Mouse (Mus musculus) embryonic facial prominence, embryonic 14.5 days (tissue): ENCODE data around the gene Letm1. TPM values are rescaled to one million over a fixed set of nuclear protein-coding genes. Genes with fewer than 3 reads are reported as not detected.

ENCODE experiments used
- ATAC-seq: fragments of 200-750 bp; cut with Nextera tagmentation; 2 replicates; pipeline ENCODE4 v1.8.0; 2017; ENCODE audit warnings: low read depth, moderate number of reproducible peaks, moderate TSS enrichment
- DNase-seq: peaks from one replicate; pipeline ENCODE4 v3.0.0-alpha.2; 2015; ENCODE audit warnings: low spot score
- H3K27ac ChIP-seq: fragments of 300-500 bp; sonication (generic); replicated peaks from 2 replicates; pipeline ENCODE4 v1.5.1; 2014; ENCODE audit warnings: low read depth, mild to moderate bottlenecking, low read length, moderate library complexity
- H3K27me3 ChIP-seq: fragments of 300-500 bp; sonication (generic); replicated peaks from 2 replicates; pipeline ENCODE4 v1.6.1; 2014; ENCODE audit warnings: low read length; ENCODE audit not compliant: control insufficient read depth, insufficient read depth
- H3K36me3 ChIP-seq: fragments of 300-500 bp; sonication (generic); 2 replicates; pipeline ENCODE4 v1.6.1; 2014; ENCODE audit warnings: low read length, mixed read lengths; ENCODE audit not compliant: control insufficient read depth, insufficient read depth
- H3K4me1 ChIP-seq: fragments of 300-500 bp; sonication (generic); 2 replicates; pipeline ENCODE4 v1.6.1; 2014; ENCODE audit warnings: antibody characterized with exemption, low read length; ENCODE audit not compliant: control insufficient read depth, insufficient read depth
- H3K4me2 ChIP-seq: fragments of 300-500 bp; sonication (generic); 2 replicates; pipeline ENCODE4 v1.6.1; 2014; ENCODE audit warnings: low read depth, mild to moderate bottlenecking, low read length, moderate library complexity, mixed read lengths
- H3K4me3 ChIP-seq: fragments of 300-500 bp; sonication (generic); 2 replicates; pipeline ENCODE4 v1.5.1; 2014; ENCODE audit warnings: low read depth, mild to moderate bottlenecking, low read length
- H3K9ac ChIP-seq: fragments of 300-500 bp; sonication (generic); 2 replicates; pipeline ENCODE4 v1.6.1; 2014; ENCODE audit warnings: low read depth, mild to moderate bottlenecking, low read length, moderate library complexity, mixed read lengths
- H3K9me3 ChIP-seq: fragments of 300-500 bp; sonication (generic); 2 replicates; pipeline ENCODE4 v1.6.1; 2016; ENCODE audit warnings: low read length; ENCODE audit not compliant: control insufficient read depth
- WGBS: fragments of 180-500 bp; shearing (Covaris S2); extraction: QIAGEN DNeasy Blood & Tissue Kit; methylation state at CpG from one replicate; pipeline ENCODE4 v1.1.7; 2014; 5-methylcytosine and 5-hydroxymethylcytosine counted together
- polyA plus RNA-seq: library from polyadenylated mRNA; unstranded; fragments of >200 nt; fragmentation: Nextera tagmentation; extraction: Ambion mirVana; gene quantifications from 2 replicates; pipeline ENCODE4 v1.2.1, GENCODE M21; 2014

Gene Letm1
- polyA plus RNA-seq: 39.3 and 39.5 TPM in 2 replicates

GRCm38 (mm10) chr5:33782345-33782998, at the start of gene Letm1:
TSS of gene Letm1 (minus strand) at chr5:33782817.
- WGBS: 0% methylated on average over 55 of the region's 65 CpGs
- ATAC-seq (peak; percentile 100), DNase-seq (peak; percentile 98)
- peak within 1 kb of the TSS; percentile 69; the same call in 1 of the 2 replicates for H3K27ac ChIP-seq
- peak within 1 kb of the TSS; percentile 84 for H3K9ac ChIP-seq
- H3K4me2 ChIP-seq: peak within 1 kb of the TSS; percentile 79
- H3K4me3 ChIP-seq: peak within 1 kb of the TSS; percentile 82
- peaks cover 6% of the 10 kb centered on the region; the same call in 1 of the 2 replicates for H3K4me1 ChIP-seq
- no peaks in the 10 kb centered on the region for H3K9me3 ChIP-seq
- peaks cover 10% of the 10 kb centered on the region; the same call in 1 of the 2 replicates for H3K36me3 ChIP-seq
- no peaks in the 10 kb centered on the region for H3K27me3 ChIP-seq

- no peak for DNase-seq
- Histone ChIP-seq H3K27me3 (no peaks in the 10 kb centered on the region), H3K4me3 (no peak overlapping the region), H3K4me1 (no peaks in the 10 kb centered on the region), H3K27ac (no peak overlapping the region), H3K9me3 (no peaks in the 10 kb centered on the region), H3K4me2 (no peak overlapping the region), H3K9ac (no peak overlapping the region), H3K36me3 (peaks cover 6% of the 10 kb centered on the region; the same call in 1 of the 2 replicates)
- 68% methylated on average over 1 of the region's 1 CpGs for WGBS
- ATAC-seq: no peak
Measured at GRCm38 (mm10) chr5:33830832-33831231, 48.2 kb upstream of the Letm1 start.

GRCm38 (mm10) chr5:33829958-33830357, 47.3 kb upstream of the Letm1 start:
- H3K27ac ChIP-seq: no peak overlapping the region
- H3K4me3 ChIP-seq: no peak overlapping the region
- H3K4me2 ChIP-seq: no peak overlapping the region
- 93% methylated on average over 3 of the region's 3 CpGs for WGBS
- H3K9ac ChIP-seq: no peak overlapping the region
- ATAC-seq (no peak), DNase-seq (no peak)
- no peaks in the 10 kb centered on the region for H3K27me3 ChIP-seq
- no peaks in the 10 kb centered on the region for H3K9me3 ChIP-seq
- H3K4me1 ChIP-seq: no peaks in the 10 kb centered on the region
- H3K36me3 ChIP-seq: peaks cover 6% of the 10 kb centered on the region; the same call in 1 of the 2 replicates

- Histone ChIP-seq H3K4me3 (no peak overlapping the region), H3K36me3 (peaks cover 6% of the 10 kb centered on the region; the same call in 1 of the 2 replicates), H3K27me3 (no peaks in the 10 kb centered on the region), H3K9me3 (no peaks in the 10 kb centered on the region), H3K4me1 (no peaks in the 10 kb centered on the region), H3K4me2 (no peak overlapping the region), H3K27ac (no peak overlapping the region), H3K9ac (no peak overlapping the region)
- 78% methylated on average over 8 of the region's 8 CpGs for WGBS
- ATAC-seq (no peak), DNase-seq (no peak)
Measured at GRCm38 (mm10) chr5:33828107-33828506, 45.5 kb upstream of the Letm1 start.

- no peak for DNase-seq
- Histone ChIP-seq H3K9me3 (no peaks in the 10 kb centered on the region), H3K4me1 (0 out of 2 replicates have a peak, but pooled peaks cover 7% of the 10 kb centered on the region), H3K27ac (no peak overlapping the region), H3K9ac (no peak overlapping the region), H3K4me3 (no peak overlapping the region), H3K4me2 (no peak overlapping the region), H3K36me3 (peaks cover 6% of the 10 kb centered on the region; the same call in 1 of the 2 replicates), H3K27me3 (no peaks in the 10 kb centered on the region)
- no peak for ATAC-seq
Measured at GRCm38 (mm10) chr5:33826001-33826400, 43.4 kb upstream of the Letm1 start.

GRCm38 (mm10) chr5:33822456-33822855, 39.8 kb upstream of the Letm1 start:
- ATAC-seq (no peak), DNase-seq (peak; percentile 10)
- WGBS: 27% methylated on average over 3 of the region's 3 CpGs
- H3K4me3 ChIP-seq: peak overlapping the region; percentile 100
- no peaks in the 10 kb centered on the region for H3K27me3 ChIP-seq
- peak overlapping the region; percentile 99; the same call in 1 of the 2 replicates for H3K9ac ChIP-seq
- peaks cover 18% of the 10 kb centered on the region; the same call in 1 of the 2 replicates for H3K4me1 ChIP-seq
- H3K27ac ChIP-seq: no peak overlapping the region
- H3K4me2 ChIP-seq: peak overlapping the region; percentile 71
- no peaks in the 10 kb centered on the region for H3K9me3 ChIP-seq
- no peaks in the 10 kb centered on the region for H3K36me3 ChIP-seq

GRCm38 (mm10) chr5:33821901-33822427, 39.3 kb upstream of the Letm1 start:
- H3K4me3 ChIP-seq: peak overlapping the region; percentile 100
- H3K27me3 ChIP-seq: no peaks in the 10 kb centered on the region
- peak overlapping the region; percentile 71 for H3K4me2 ChIP-seq
- H3K9ac ChIP-seq: peak overlapping the region; percentile 99
- H3K27ac ChIP-seq: no peak overlapping the region
- peaks cover 18% of the 10 kb centered on the region; the same call in 1 of the 2 replicates for H3K4me1 ChIP-seq
- no peaks in the 10 kb centered on the region for H3K36me3 ChIP-seq
- no peak for ATAC-seq
- no peak for DNase-seq
- WGBS: 36% methylated on average over 2 of the region's 2 CpGs
- H3K9me3 ChIP-seq: no peaks in the 10 kb centered on the region

- H3K36me3 ChIP-seq: no peaks in the 10 kb centered on the region
- peak overlapping the region; percentile 97 for H3K27ac ChIP-seq
- no peaks in the 10 kb centered on the region for H3K27me3 ChIP-seq
- peaks cover 18% of the 10 kb centered on the region; the same call in 1 of the 2 replicates for H3K4me1 ChIP-seq
- peak overlapping the region; percentile 71 for H3K4me2 ChIP-seq
- H3K9ac ChIP-seq: peak overlapping the region; percentile 99
- WGBS: 1% methylated on average over 32 of the region's 121 CpGs
- ATAC-seq: peak; percentile 20; the same call in 1 of the 2 replicates
- H3K9me3 ChIP-seq: no peaks in the 10 kb centered on the region
- peak overlapping the region; percentile 100 for H3K4me3 ChIP-seq
- peak; percentile 38 for DNase-seq
Measured at GRCm38 (mm10) chr5:33820733-33821621, 38.4 kb upstream of the Letm1 start.
